29 mouse cellular contexts compared by ENCODE assay signal in the genomic region with DNA sequence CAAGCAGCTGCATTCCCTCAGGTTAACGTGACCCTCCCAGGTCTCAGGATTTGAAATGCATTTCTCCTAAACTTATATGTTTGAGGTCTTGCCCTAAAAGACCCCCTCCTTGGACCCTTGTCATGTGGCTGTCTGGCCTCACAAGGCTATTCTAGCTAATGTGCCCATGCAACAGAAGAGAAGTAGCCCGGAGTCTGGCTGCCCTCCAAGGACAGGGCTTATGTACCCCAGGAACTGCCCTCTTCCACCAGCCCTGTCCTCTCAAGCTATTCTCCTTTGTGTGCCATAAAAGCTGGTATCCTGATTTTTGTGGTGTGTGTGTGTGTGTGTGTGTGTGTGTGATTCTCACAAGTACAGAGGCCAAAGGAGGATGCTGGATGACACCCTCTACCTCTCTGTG.
A peak's percentile ranks its signal among the peaks of the same experiment; 100 is the strongest.
DNase-seq lines count a peak whose midpoint lies in the region; ATAC-seq and TF ChIP-seq lines count a peak whose summit lies in the region.
"Had no signal": no experiment of that assay in that cellular context is flagged by ENCODE, and none has a peak within 500 bp of the region (broad histone marks: within the 10 kb centered on the region; RNA-seq: fewer than 3 reads in every experiment).

No protein-coding gene starts in this region.

- no peaks in the 10 kb centered on the region for H3K9me3 ChIP-seq in kidney, embryonic 15.5 days (replicated peaks)
- H3K9me3 ChIP-seq: embryonic facial prominence, embryonic 13.5 days; forebrain, embryonic 10.5 days; forebrain, embryonic 15.5 days; heart, embryonic 12.5 days; limb, embryonic 12.5 days; megakaryocyte, embryonic 14.5 days; midbrain, embryonic 12.5 days; neural tube, embryonic 13.5 days; stomach, embryonic 15.5 days had no signal

- 88% methylated on average over 2 of the region's 2 CpGs for WGBS in spleen, adult 2 months
- WGBS in kidney, embryonic 15.5 days, result 78% methylated on average over 2 of the region's 2 CpGs

- H3K36me3 ChIP-seq in spleen, adult 2 months (ENCODE audit: control insufficient read depth, insufficient read depth, low read length), result no peaks in the 10 kb centered on the region
- H3K36me3 ChIP-seq in kidney, embryonic 15.5 days, result no peaks in the 10 kb centered on the region
- H3K36me3 ChIP-seq: embryonic facial prominence, embryonic 13.5 days; forebrain, embryonic 10.5 days; forebrain, embryonic 15.5 days; heart, embryonic 12.5 days; limb, embryonic 12.5 days; midbrain, embryonic 12.5 days; neural tube, embryonic 13.5 days; stomach, embryonic 15.5 days had no signal

- no peak overlapping the region for H3K4me2 ChIP-seq in kidney, embryonic 15.5 days
- H3K4me2 ChIP-seq: embryonic facial prominence, embryonic 13.5 days; forebrain, embryonic 15.5 days; heart, embryonic 12.5 days; limb, embryonic 12.5 days; midbrain, embryonic 12.5 days; neural tube, embryonic 13.5 days; stomach, embryonic 15.5 days had no signal

- 0 out of 2 replicates have a peak overlapping the region, but pooled peaks have one; percentile 14 for H3K27ac ChIP-seq in layer of hippocampus, adult 2 months
- peak overlapping the region; percentile 90 for H3K27ac ChIP-seq in spleen, adult 2 months (ENCODE audit: insufficient read depth, low read length)
- peak overlapping the region; percentile 61 for H3K27ac ChIP-seq in brown adipose tissue, adult 24 weeks (replicated peaks; ENCODE audit: low read depth, low read length)
- no peak overlapping the region for H3K27ac ChIP-seq in kidney, embryonic 15.5 days
- H3K27ac ChIP-seq: embryonic facial prominence, embryonic 13.5 days; forebrain, embryonic 10.5 days; forebrain, embryonic 15.5 days; gastrocnemius, adult 2 months; left cerebral cortex, adult 2 months; limb, embryonic 12.5 days; liver, embryonic 14.5 days; midbrain, embryonic 12.5 days; neural tube, embryonic 13.5 days; stomach, embryonic 15.5 days had no signal

- TF ChIP-seq POLR2A in spleen, adult 2 months (IDR thresholded peaks at IDR 0.05; ENCODE audit: low read depth, low read length), result no peak

- H3K27me3 ChIP-seq in spleen, adult 2 months (ENCODE audit: control insufficient read depth, insufficient read depth, low read length), result no peaks in the 10 kb centered on the region
- no peaks in the 10 kb centered on the region for H3K27me3 ChIP-seq in kidney, embryonic 15.5 days
- H3K27me3 ChIP-seq: embryonic facial prominence, embryonic 13.5 days; forebrain, embryonic 15.5 days; heart, embryonic 12.5 days; limb, embryonic 12.5 days; midbrain, embryonic 12.5 days; neural tube, embryonic 13.5 days; stomach, embryonic 15.5 days had no signal

- TF ChIP-seq CTCF in layer of hippocampus, adult 2 months (conservative IDR thresholded peaks at IDR 0.05), result no peak
- no peak for TF ChIP-seq CTCF in spleen, adult 2 months (IDR thresholded peaks at IDR 0.05; ENCODE audit: extremely low read depth, insufficient read depth, insufficient read length, insufficient replicate concordance)

- H3K4me1 ChIP-seq in spleen, adult 2 months (ENCODE audit: control insufficient read depth, insufficient read depth, insufficient read length), result peaks cover 41% of the 10 kb centered on the region
- H3K4me1 ChIP-seq in brown adipose tissue, adult 24 weeks (ENCODE audit: control insufficient read depth, insufficient read depth, insufficient read length, low read length), result peaks cover 17% of the 10 kb centered on the region
- peaks cover 5% of the 10 kb centered on the region for H3K4me1 ChIP-seq in kidney, embryonic 15.5 days
- H3K4me1 ChIP-seq: embryonic facial prominence, embryonic 13.5 days; forebrain, embryonic 10.5 days; forebrain, embryonic 15.5 days; midbrain, embryonic 12.5 days; stomach, embryonic 15.5 days had no signal

- no peak overlapping the region for H3K4me3 ChIP-seq in layer of hippocampus, adult 2 months
- no peak overlapping the region for H3K4me3 ChIP-seq in spleen, adult 2 months (ENCODE audit: extremely low read depth, insufficient read depth, insufficient read length)
- H3K4me3 ChIP-seq in brown adipose tissue, adult 24 weeks (ENCODE audit: insufficient read depth, low read depth, low read length), result no peak overlapping the region
- no peak overlapping the region for H3K4me3 ChIP-seq in kidney, embryonic 15.5 days (replicated peaks)
- H3K4me3 ChIP-seq: embryonic facial prominence, embryonic 13.5 days; forebrain, embryonic 10.5 days; forebrain, embryonic 15.5 days; gastrocnemius, adult 2 months; heart, embryonic 12.5 days; left cerebral cortex, adult 2 months; limb, embryonic 12.5 days; megakaryocyte, embryonic 14.5 days; midbrain, embryonic 12.5 days; neural tube, embryonic 13.5 days; stomach, embryonic 15.5 days had no signal

- DNase-seq in layer of hippocampus, adult 2 months (ENCODE audit: low spot score in 2 of 2), result no peak
- no peak for DNase-seq in layer of hippocampus, postnatal 14 days (ENCODE audit: low spot score in 2 of 2)
- DNase-seq in spleen, adult 2 months (ENCODE audit: low read depth in 1 of 2, low spot score in 2 of 2), result no peak
- no peak for DNase-seq in spleen, postnatal 14 days (ENCODE audit: low spot score in 2 of 2)
- no peak for DNase-seq in frontal cortex, postnatal 14 days (ENCODE audit: low spot score in 2 of 2)
- DNase-seq: adrenal gland, adult 2 months; cerebellum, adult 2 months; cerebellum, postnatal 36 days; gastrocnemius, adult 2 months; gastrocnemius, postnatal 36 days; heart, adult 18-20 months; kidney, adult 18-20 months; kidney, postnatal 4 days; right cerebral cortex, postnatal 4 days had no signal

- ATAC-seq in kidney, embryonic 15.5 days (replicated peaks; ENCODE audit: low FRiP score), result no peak
- ATAC-seq: activated CD4-positive, CD25-positive, alpha-beta regulatory T cell, adult 4 months; forebrain, embryonic 15.5 days; hindbrain, embryonic 16.5 days had no signal

- H3K9ac ChIP-seq in kidney, embryonic 15.5 days, result no peak overlapping the region
- H3K9ac ChIP-seq: embryonic facial prominence, embryonic 13.5 days; forebrain, embryonic 15.5 days; heart, embryonic 12.5 days; limb, embryonic 12.5 days; liver, embryonic 14.5 days; midbrain, embryonic 12.5 days; neural tube, embryonic 13.5 days; stomach, embryonic 15.5 days had no signal
